Mouse (Mus musculus) NIH3T3 (cell line): ENCODE measurements around the gene Ccnd2.

Experiments
- DNase-seq: peaks from one replicate; pipeline ENCODE4 v3.0.0-alpha.2; 2012; ENCODE audit warnings: low read depth

Ccnd2 gene

DNA sequence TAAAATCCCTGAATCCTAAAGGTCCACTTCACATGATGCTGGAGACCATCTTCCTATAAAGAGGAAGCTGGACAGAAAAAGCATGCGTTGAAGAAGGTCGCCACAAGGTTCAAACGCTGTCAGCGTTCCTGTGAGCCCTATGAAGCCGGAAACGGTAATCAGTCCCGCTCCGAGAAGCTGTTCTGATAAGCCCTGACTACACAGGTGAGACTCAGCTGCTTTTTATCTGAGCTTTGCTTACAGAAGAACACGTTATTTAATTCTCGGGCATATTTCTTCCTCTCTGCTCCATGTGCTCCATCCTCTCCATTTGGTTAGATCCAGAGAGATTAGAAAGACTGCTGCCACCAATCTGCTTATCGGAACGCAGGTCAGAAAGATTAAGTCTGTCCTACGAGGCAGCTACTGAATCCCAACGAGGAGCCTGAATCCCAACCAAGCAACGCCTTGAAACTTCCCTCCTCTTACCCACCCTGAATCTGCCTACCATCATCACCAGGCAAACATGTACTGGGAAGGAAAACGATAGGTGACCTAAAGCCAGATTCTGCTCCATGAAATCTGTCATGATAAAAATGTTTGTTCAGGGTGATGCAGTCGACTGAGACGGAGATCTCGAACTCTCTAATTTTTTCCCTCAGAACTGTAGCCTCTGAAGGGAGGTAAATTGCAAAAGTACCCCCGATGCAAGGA lies 43.5 kb downstream of the Ccnd2 start:
- DNase-seq = no peak

DNA sequence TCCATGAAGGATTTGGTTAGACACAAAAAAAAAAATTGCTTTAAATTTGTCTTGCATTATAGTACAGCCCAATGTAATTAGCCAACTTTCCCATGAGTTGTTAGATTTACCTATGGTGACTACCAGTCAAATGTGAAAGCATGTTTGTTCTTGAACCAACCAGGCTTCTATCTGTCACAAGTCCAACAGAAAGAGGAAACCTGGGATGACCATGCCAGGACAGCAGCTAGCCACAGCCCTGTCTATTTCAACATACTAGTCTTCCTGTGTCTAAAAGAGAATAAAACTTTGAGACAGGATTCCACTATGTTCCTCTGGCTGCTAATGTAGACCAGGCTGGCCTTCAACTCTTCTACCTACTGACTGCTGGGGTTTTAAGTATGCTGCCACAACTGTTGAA lies 44.6 kb downstream of the Ccnd2 start:
- no peak for DNase-seq

DNA sequence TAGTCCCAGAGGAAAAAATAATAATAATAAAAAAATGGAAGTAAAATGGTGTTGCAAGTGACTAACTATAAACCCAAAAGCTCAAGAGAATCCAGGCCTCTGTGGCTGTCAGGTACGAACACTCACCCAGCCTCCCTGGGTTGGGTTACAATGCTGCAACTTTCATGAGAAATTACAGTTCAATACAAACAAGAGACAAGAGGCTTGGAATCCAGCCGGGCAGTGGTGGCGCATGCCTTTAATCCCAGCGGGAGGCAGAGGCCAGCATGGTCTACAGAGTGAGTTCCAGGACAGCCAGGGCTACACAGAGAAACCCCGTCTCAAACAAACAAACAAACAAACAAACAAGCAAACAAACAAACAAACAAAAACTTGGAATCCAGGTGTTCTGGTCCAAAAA lies 45.3 kb downstream of the Ccnd2 start:
- DNase-seq = no peak

DNA sequence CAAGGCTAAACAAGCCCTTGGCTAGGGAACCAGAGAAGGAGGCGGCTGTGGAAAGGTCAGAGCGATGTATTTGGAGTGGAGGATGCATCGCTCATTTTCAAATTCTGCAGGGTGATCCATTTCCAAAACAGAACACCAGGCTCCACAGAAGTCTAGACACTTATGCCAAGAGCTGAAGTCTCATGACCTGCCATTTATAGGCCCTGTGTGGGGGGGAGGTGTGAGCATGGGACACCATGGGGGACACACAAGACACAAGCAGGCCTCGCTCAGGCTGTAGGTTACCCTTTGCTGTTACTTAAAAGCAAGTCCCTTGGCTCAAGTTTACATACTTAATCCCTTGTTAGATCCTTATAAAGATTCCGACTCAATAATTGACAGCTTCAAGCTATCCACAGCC lies 45.8 kb downstream of the Ccnd2 start:
- no peak for DNase-seq

DNA sequence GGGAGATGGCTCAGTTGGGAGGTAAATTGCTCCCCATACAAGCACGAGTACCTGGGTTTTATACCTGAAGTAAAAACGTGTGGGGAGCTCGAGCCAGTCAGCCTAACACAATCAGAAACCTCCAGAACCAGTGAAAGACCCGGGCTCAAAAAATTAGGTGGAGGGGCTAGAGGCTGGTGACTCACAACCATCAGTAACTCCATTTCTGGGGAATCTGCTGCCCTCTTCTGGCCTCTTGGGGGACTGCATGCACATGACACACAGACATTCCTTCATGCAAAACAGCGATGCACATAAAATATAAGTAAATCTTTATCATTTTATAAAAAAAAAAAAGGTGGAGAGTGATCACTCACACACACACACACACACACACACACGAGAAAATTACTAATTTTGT lies 46.9 kb downstream of the Ccnd2 start:
- DNase-seq = peak; percentile 58

DNA sequence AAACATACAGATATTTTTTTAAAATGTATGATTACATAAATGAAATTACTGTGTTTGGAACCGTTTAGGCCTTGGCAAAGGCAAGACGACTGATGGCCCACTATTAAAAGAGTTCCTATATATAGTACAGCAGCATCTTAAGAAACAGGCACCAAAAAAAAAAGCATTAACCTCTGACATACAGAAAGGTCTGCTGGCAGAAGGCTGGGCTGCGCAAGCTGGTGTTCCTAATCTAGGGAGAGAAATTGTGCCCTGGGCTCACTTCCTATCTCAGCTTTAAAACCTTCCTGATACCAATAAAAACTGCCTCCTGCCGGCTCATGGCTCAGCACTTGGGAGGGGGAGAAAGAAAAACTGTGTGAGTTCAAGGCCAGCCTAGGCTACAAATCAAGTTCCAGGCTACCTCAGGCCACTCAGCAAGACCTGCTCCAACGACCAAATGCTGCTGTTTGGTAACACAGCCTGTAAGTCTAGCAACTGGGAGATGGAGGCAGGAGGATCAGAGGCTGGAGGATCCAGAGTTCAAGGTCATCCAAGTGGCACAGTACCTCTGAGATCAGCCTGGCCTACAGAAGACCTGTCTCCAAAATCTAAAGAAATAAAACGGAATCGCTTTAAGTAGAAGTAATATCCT lies 47.5 kb downstream of the Ccnd2 start:
- DNase-seq = no peak

DNA sequence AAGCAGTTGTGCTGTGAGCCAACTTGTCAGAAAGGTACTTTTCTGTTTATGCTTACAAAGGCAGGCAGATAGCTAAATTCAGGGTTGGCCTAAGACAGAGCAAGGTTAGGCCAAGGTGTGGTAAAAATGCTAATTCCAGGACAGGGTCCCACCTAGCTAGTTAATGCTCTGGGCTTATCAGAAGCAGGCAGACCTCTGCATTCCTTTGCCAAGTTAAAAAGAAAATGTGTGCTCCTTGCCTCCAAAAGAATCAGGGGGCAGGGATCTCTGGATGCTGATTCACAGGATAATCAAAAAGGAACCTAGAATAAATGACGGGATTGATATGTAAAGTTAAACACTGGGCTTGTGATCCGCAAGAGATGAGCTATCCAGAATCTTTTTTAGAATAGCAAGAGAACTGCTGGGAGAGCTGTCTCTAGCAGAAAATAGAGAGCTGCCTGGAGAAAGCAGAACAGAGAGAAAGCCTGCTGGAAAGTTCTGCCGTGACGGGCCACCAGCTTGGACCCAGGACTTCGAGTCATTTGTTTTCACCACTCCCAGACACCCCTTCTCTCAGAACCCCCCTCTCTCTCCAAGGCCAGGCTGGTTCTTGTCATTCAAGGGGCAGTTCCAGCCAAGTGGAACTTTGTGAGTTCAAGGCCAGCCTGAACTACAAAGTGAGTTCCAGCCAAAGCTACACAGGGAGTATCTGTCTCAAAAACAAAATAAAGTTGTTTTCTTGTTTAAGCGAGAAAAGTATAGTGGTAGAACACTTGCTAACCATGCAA lies 48.3 kb downstream of the Ccnd2 start:
- no peak for DNase-seq

DNA sequence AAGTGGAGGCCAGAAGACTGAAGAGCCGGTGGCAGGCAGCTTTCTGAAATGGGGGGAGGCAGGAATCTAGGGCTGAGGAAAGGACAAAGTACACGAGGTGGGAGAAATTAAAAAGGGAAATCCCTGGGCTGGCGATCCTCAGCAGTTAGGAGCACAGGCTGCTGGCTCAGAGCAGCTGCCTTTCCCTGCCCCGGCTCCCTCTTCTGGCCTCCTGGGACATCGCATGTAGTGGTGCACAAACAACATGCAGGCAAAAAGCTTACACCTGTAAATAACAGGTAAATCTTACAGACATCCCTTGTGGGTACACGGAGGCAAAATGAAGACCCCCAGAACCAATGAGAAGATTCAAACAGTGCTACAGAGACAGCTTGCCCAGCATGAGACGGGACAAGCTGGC lies 57.4 kb downstream of the Ccnd2 start:
- DNase-seq = peak; percentile 68

DNA sequence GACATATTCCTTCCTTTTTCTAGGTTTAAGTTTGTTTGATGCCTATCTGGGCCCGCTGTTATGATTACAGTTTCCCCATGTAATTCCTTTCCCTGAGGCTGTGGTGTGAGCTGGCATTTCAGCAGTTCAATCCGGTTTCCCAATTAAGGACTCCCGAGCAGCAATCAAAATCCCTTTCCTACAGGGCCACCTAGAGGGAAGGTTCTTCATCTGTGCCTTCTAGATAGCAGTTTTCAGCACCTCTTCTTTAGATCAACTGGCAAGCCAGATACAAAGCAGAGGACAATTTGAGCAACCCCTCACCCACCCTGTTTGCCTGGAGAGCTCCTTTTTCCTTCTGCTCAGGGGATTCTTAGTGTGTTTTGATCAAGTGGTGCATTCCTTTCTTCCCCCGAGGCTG lies 65.3 kb downstream of the Ccnd2 start:
- DNase-seq = peak; percentile 99

DNA sequence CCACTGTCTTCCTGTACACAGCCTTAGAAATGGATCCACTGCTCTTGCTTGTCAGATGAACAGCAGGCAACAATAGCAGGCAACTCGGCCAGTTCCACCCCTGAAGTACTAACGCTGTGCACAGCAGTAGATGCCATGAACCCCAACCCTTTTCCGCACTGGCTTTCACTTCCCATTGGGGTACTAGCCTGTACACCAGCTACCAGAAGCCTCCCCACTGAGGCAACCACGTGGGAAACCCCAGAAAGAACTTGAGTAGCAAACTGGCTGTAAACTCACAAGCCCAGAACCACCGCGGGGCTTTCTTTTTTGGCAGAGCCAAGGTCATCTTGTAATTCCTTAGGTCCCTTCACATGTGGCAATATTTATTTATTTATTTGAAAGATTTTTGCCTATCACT lies 70.2 kb downstream of the Ccnd2 start:
- DNase-seq = no peak

DNA sequence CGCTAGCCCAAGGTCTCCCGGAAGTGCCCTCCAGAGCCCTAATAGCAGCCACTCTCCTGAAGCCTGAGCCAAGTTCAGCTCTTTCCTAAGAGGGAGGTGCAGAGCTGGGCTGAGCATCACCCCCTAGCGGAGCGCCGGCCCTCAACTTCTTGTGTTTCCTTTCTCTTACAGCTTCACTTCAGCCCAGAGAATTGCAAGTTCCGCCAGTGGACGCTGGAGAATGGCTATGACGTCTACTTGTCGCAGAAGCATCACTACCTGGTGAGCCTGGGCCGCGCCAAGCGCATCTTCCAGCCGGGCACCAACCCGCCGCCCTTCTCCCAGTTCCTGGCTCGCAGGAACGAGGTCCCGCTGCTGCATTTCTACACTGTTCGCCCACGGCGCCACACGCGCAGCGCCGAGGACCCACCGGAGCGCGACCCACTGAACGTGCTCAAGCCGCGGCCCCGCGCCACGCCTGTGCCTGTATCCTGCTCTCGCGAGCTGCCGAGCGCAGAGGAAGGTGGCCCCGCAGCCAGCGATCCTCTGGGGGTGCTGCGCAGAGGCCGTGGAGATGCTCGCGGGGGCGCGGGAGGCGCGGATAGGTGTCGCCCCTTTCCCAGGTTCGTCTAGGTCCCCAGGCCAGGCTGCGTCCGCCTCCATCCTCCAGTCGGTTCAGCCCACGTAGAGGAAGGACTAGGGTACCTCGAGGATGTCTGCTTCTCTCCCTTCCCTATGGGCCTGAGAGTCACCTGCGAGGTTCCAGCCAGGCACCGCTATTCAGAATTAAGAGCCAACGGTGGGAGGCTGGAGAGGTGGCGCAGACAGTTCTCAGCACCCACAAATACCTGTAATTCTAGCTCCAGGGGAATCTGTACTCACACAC lies 71.9 kb downstream of the Ccnd2 start:
- peak; percentile 75 for DNase-seq
